Mouse (Mus musculus): ENCODE measurements at regions not wholly inside any gene's neighbourhood (a gene's known extent, or its start where the extent isn't known, plus 50 kb on each side); places are given as distances from the start of the nearest gene placed in this dataset.
A peak's percentile ranks its signal among the peaks of the same experiment; 100 is the strongest.

DNA sequence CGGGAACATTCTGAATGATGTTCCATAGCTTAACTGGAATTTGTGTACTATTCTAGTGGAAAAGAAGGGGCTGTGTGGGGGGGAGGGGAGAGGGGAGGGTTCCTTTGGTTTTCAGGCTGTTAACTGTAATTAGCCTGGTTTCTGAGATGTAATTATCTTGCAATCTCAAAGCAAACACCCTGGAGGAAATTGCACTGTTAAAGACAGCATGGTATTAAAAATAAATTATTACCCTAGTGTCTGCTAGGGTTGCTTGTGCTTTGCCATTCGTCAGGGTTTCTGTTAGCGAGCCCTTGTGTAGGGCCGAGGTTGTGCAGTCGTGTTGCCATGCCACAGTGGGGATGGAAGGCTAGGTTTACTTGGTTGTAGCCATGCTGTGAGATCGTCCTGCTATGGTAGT is 105.0 kb upstream of the Ppp2r3a start:
- Histone ChIP-seq H3K36me3 (no peaks in the 10 kb centered on the region), H3K4me3 (no peak overlapping the region), H3K4me1 (replicated peaks) (no peaks in the 10 kb centered on the region), H3K27me3 (ENCODE audit: insufficient read depth, poor library complexity, severe bottlenecking) (no peaks in the 10 kb centered on the region), H3K9me3 (no peaks in the 10 kb centered on the region), H3K27ac (no peak overlapping the region)
- DNase-seq (ENCODE audit: low spot score): no peak
- WGBS: 90% methylated on average over 6 of the region's 6 CpGs

DNA sequence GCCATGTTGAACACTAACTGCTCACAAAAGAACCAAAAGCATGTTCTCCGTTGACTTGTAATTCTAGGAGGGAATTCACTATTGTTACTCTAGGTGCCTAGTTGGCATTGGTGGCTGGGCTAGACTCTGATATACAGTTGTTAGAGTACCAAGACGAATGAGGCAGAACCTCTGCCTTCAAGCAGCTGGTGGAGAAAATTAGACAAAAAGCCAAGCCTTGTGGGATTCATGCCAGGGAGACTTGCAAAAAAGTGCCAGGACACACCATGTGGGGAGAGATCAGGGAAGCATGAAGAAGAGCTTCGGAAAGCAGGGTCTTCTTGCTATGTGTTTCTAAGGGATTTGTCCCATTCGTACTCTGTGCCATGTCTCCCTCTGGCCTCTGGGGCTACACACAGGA is 97.2 kb upstream of the Ppp2r3a start:
- 94% methylated on average over 4 of the region's 4 CpGs for WGBS
- no peak overlapping the region for H3K4me3 ChIP-seq
- no peak overlapping the region for H3K27ac ChIP-seq
- H3K36me3 ChIP-seq: no peaks in the 10 kb centered on the region
- no peaks in the 10 kb centered on the region; the same call in 1 of the 2 replicates for H3K4me1 ChIP-seq (replicated peaks)
- H3K27me3 ChIP-seq (ENCODE audit: insufficient read depth, poor library complexity, severe bottlenecking): no peaks in the 10 kb centered on the region
- DNase-seq (ENCODE audit: low spot score): no peak
- no peaks in the 10 kb centered on the region for H3K9me3 ChIP-seq

DNA sequence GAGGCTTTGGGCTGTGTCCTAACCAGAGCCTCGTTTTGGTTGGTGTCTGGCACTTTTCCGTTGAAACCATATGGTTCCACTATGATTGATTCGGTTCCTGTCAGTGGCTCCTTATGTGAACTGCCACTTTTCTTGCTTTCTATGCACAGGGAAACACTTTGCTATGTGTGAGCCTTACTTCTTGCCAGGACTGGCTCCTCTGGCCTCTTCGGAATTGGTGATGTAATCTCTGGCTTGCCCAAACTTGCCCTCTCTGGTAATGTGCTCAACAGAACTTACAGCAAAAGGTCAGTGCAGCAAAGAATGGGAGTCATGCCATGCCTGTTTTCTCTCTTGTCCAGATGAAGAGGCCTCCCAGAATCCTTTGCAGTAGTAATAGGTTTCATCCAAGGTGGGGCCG is 91.3 kb upstream of the Ppp2r3a start:
- no peak for DNase-seq (ENCODE audit: low spot score)
- no peak overlapping the region for H3K27ac ChIP-seq
- WGBS: 80% methylated on average over 5 of the region's 5 CpGs
- H3K4me3 ChIP-seq: no peak overlapping the region
- no peaks in the 10 kb centered on the region for H3K27me3 ChIP-seq (ENCODE audit: insufficient read depth, poor library complexity, severe bottlenecking)
- no peaks in the 10 kb centered on the region for H3K9me3 ChIP-seq
- no peaks in the 10 kb centered on the region for H3K36me3 ChIP-seq
- no peaks in the 10 kb centered on the region; the same call in 1 of the 2 replicates for H3K4me1 ChIP-seq (replicated peaks)

DNA sequence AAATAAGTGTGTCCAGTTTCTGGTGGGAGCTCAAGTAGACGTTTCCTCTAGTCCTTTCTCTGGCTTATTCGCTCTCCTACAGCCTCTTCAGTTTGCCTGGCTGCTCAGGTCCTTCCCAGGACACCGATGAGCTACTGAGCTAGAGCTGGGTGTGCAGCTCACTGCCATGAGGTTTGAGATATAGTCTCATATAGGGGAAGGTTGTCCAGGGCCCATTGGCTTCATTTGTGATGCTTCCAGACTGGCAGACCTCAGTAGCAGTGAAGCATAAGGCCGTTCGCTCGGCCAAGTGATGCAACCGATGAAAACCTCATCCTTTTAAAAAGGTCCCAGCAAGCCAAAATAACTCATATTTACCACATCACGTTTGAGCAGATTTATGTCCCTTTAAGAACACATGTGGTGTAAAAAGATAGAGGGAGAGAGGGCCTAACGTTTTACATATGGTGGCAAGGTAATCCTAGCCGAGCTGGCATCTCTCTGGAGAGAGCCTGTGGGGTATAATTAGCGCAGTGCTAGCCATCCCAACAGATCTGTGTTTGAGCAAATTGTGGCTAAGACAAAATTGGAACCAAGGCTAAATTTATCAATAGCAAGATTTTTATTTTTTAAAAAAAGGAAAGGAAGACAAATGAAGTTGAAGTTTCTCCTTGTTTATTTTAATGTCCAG is 89.3 kb upstream of the Ppp2r3a start:
- Histone ChIP-seq H3K9me3 (no peaks in the 10 kb centered on the region), H3K27ac (0 out of 2 replicates have a peak overlapping the region, but pooled peaks have one; percentile 50), H3K27me3 (ENCODE audit: insufficient read depth, poor library complexity, severe bottlenecking) (no peaks in the 10 kb centered on the region), H3K36me3 (no peaks in the 10 kb centered on the region), H3K4me1 (replicated peaks) (no peaks in the 10 kb centered on the region), H3K4me3 (no peak overlapping the region)
- DNase-seq (ENCODE audit: low spot score): no peak
- 79% methylated on average over 11 of the region's 11 CpGs for WGBS

DNA sequence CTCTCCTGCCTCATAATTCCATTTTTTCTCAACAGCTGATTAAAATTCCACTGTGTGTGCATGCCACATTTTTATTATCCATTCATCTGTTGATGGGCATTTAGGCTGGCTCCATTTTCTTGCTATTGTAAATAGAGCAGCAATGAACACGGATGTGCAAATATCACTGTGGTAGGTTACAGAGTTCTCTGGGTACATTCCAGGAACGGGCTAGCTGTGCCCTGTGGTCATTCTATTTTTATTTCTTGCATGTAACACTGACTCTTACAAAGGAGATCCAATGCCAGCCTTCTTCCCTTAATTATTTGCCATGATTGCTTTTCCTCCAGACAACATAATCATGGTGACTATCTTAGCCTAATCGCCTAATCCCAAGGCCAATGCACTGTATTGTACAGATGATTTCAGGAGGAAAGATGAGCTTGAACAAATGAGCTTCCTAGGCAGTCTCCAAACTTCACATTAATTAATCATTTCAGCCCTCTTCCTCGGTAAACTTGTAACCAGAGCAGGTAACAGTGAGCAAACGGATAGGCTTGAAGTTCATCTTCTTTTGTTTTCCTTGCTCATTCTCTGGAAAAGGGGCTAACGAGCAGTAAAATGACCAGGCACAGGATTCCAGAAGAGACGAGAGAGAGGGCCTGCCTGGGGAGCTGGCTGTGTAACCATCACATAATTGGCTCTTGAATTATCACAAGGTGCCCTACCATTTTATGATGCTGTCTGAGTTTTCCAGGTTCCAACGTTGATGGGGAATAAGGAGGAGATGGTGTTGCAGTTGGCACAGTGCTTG is 77.6 kb upstream of the Ppp2r3a start:
- H3K27me3 ChIP-seq (ENCODE audit: insufficient read depth, poor library complexity, severe bottlenecking): no peaks in the 10 kb centered on the region
- no peaks in the 10 kb centered on the region for H3K4me1 ChIP-seq (replicated peaks)
- H3K4me3 ChIP-seq: no peak overlapping the region
- no peaks in the 10 kb centered on the region for H3K36me3 ChIP-seq
- no peak overlapping the region for H3K27ac ChIP-seq
- WGBS: 84% methylated on average over 8 of the region's 8 CpGs
- H3K9me3 ChIP-seq: no peaks in the 10 kb centered on the region
- no peak for DNase-seq (ENCODE audit: low spot score)

DNA sequence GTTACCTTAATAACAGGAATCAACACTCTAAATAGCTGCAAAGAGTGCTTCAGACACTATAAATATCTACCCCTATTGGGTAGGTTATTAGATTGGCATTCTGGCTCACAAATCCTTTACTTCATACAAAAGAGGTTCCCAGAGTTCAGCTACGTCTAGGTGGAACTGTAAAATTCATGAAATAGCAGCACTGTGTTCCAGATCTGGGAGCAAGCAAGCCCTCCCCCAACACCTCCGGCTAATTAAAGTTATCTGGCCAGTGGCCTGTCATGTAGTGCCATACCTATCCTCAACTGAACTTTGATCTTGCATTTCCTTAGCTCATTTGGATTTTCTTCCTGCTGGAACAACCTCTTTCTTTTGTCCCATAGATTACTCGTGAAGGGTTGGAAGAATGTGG is 75.4 kb upstream of the Ppp2r3a start:
- 71% methylated on average over 3 of the region's 3 CpGs for WGBS

DNA sequence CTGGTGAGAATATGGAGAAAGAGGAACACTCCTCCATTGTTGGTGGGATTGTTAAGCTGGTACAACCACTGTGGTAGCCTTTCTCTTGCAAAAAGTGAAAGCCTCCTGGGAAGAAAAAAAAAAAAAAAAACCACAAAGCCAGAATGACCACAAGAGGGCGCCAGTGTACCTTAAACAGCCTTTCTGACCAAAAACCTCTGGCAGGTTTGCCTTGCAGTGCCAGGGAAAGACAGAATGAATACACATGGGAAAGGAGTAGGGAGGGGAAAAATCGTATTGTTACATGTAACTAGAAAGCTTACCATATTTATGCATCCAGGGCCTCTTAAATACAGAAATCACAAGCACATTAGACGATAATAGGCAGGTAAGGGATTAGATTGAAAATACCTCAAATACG is 62.4 kb upstream of the Ppp2r3a start:
- no peaks in the 10 kb centered on the region for H3K4me1 ChIP-seq (replicated peaks)
- H3K27ac ChIP-seq: no peak overlapping the region
- peak; percentile 58 for DNase-seq (ENCODE audit: low spot score)
- WGBS: 44% methylated on average over 4 of the region's 4 CpGs
- H3K27me3 ChIP-seq (ENCODE audit: insufficient read depth, poor library complexity, severe bottlenecking): no peaks in the 10 kb centered on the region
- H3K4me3 ChIP-seq: no peak overlapping the region
- H3K9me3 ChIP-seq: no peaks in the 10 kb centered on the region
- no peaks in the 10 kb centered on the region for H3K36me3 ChIP-seq

More for the DNA sequence above, 75.4 kb upstream of the Ppp2r3a start:
- H3K4me1 ChIP-seq (replicated peaks): no peaks in the 10 kb centered on the region
- no peaks in the 10 kb centered on the region for H3K36me3 ChIP-seq
- H3K27me3 ChIP-seq (ENCODE audit: insufficient read depth, poor library complexity, severe bottlenecking): no peaks in the 10 kb centered on the region
- H3K27ac ChIP-seq: no peak overlapping the region
- H3K9me3 ChIP-seq: no peaks in the 10 kb centered on the region
- H3K4me3 ChIP-seq: no peak overlapping the region
- DNase-seq (ENCODE audit: low spot score): no peak

DNA sequence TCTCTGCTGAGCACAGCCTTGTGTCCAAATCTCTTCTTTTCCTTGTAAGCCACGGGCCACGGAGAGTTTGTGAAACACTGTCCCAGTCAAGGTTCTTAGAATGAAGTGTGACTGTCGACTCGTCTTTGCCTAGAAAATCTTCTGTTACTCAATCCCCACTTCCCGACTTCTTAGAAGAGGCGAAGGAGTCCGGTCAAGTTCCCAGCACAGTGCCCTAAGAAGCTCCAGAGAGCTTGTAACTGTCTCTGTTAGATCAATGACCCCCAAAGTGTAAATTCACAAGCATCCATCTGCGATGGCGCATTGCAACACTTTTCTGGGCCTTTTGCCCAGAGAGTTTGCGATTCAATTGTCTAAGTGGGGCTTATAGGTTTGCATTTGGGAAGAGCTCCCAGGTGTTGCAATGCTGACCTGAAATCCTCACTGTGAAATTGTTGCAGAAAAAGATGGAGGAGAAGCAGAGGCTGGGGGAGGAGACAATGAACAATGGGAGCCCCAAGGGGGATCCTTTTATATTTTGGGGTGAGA is 54.9 kb upstream of the Ppp2r3a start:
- Histone ChIP-seq H3K27me3 (ENCODE audit: insufficient read depth, poor library complexity, severe bottlenecking) (no peaks in the 10 kb centered on the region), H3K4me3 (no peak overlapping the region), H3K27ac (no peak overlapping the region), H3K4me1 (replicated peaks) (peaks cover 4% of the 10 kb centered on the region; the same call in 1 of the 2 replicates), H3K9me3 (no peaks in the 10 kb centered on the region), H3K36me3 (no peaks in the 10 kb centered on the region)
- DNase-seq (ENCODE audit: low spot score): no peak
- WGBS: 91% methylated on average over 10 of the region's 10 CpGs

DNA sequence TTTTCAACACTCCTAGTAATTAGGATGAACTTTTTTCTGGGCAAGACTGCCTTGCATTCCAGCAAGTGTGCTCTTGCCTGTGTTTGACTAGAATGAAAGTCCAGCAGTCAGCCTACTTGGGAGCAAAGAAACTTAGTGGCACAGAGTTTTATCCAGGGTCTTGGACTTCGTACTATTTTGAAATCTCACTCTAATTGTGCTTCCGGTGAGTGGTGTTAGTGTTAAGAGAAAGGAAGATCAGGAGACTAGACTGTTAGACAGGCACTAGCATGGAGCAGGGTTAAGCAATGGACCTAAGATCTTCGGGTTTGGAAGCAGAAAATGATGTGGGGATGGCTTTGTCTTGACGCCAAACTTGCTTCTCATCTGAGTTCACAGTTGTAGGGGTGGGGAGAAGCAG is 54.1 kb upstream of the Ppp2r3a start:
- DNase-seq (ENCODE audit: low spot score): no peak
- WGBS: 89% methylated on average over 4 of the region's 4 CpGs
- Histone ChIP-seq H3K27ac (no peak overlapping the region), H3K4me1 (replicated peaks) (peaks cover 4% of the 10 kb centered on the region; the same call in 1 of the 2 replicates), H3K4me3 (no peak overlapping the region), H3K36me3 (no peaks in the 10 kb centered on the region), H3K9me3 (no peaks in the 10 kb centered on the region), H3K27me3 (ENCODE audit: insufficient read depth, poor library complexity, severe bottlenecking) (no peaks in the 10 kb centered on the region)
